Mouse (Mus musculus) midbrain, embryonic 10.5 days (tissue): ENCODE measurements at regions not wholly inside any gene's neighbourhood (a gene's known extent, or its start where the extent isn't known, plus 50 kb on each side); places are given as distances from the start of the nearest gene placed in this dataset.

Source experiments
- DNase-seq: peaks from one replicate; pipeline ENCODE4 v3.0.0-alpha.2; 2017; ENCODE audit warnings: low spot score
- H3K27ac ChIP-seq: fragments of 300-500 bp; sonication (generic); replicated peaks from 2 replicates; pipeline ENCODE4 v1.5.1; 2016; ENCODE audit warnings: mild to moderate bottlenecking
- H3K27me3 ChIP-seq: fragments of 300-500 bp; sonication (generic); 2 replicates; pipeline ENCODE4 v1.6.1; 2016; ENCODE audit warnings: low read depth, mild to moderate bottlenecking; ENCODE audit not compliant: poor library complexity, severe bottlenecking
- H3K36me3 ChIP-seq: fragments of 300-500 bp; sonication (generic); 2 replicates; pipeline ENCODE4 v1.6.1; 2016; ENCODE audit warnings: mild to moderate bottlenecking, moderate library complexity
- H3K4me1 ChIP-seq: fragments of 300-500 bp; sonication (generic); 2 replicates; pipeline ENCODE4 v1.6.1; 2016
- H3K4me3 ChIP-seq: fragments of 300-500 bp; sonication (generic); 2 replicates; pipeline ENCODE4 v1.5.1; 2016; ENCODE audit warnings: mild to moderate bottlenecking, moderate library complexity
- H3K9me3 ChIP-seq: fragments of 300-500 bp; sonication (generic); replicated peaks from 2 replicates; pipeline ENCODE4 v1.6.1; 2016; ENCODE audit warnings: mild to moderate bottlenecking
- WGBS: fragments of 180-500 bp; shearing (Covaris S2); methylation state at CpG from one replicate; pipeline ENCODE4 v1.1.7; 2016; 5-methylcytosine and 5-hydroxymethylcytosine counted together

- no peaks in the 10 kb centered on the region for H3K36me3 ChIP-seq
- no peak for DNase-seq
- 0 out of 2 replicates have a peak, but pooled peaks cover 4% of the 10 kb centered on the region for H3K9me3 ChIP-seq
- no peaks in the 10 kb centered on the region for H3K27me3 ChIP-seq
- no peak overlapping the region for H3K27ac ChIP-seq
- no peak overlapping the region for H3K4me3 ChIP-seq
- WGBS, result 73% methylated on average over 7 of the region's 7 CpGs
- H3K4me1 ChIP-seq, result peaks cover 11% of the 10 kb centered on the region
Measured at GRCm38 (mm10) chr19:26508616-26509015, 96.2 kb upstream of the Smarca2 start.

GRCm38 (mm10) chr19:26509240-26509639 is 95.6 kb upstream of the Smarca2 start:
- Histone ChIP-seq H3K36me3 (no peaks in the 10 kb centered on the region), H3K27ac (no peak overlapping the region), H3K4me1 (peaks cover 11% of the 10 kb centered on the region), H3K9me3 (0 out of 2 replicates have a peak, but pooled peaks cover 4% of the 10 kb centered on the region), H3K4me3 (no peak overlapping the region), H3K27me3 (no peaks in the 10 kb centered on the region)
- DNase-seq, result no peak
- WGBS, result 92% methylated on average over 2 of the region's 2 CpGs

- no peak overlapping the region for H3K4me3 ChIP-seq
- WGBS, result 78% methylated on average over 12 of the region's 12 CpGs
- H3K4me1 ChIP-seq, result peaks cover 11% of the 10 kb centered on the region
- H3K36me3 ChIP-seq, result no peaks in the 10 kb centered on the region
- H3K27me3 ChIP-seq, result no peaks in the 10 kb centered on the region
- H3K9me3 ChIP-seq, result 0 out of 2 replicates have a peak, but pooled peaks cover 4% of the 10 kb centered on the region
- no peak for DNase-seq
- H3K27ac ChIP-seq, result no peak overlapping the region; the same call in 1 of the 2 replicates
Measured at GRCm38 (mm10) chr19:26510185-26510584, 94.7 kb upstream of the Smarca2 start.

GRCm38 (mm10) chr19:26510887-26511286 is 94.0 kb upstream of the Smarca2 start:
- Histone ChIP-seq H3K36me3 (no peaks in the 10 kb centered on the region), H3K27ac (no peak overlapping the region), H3K9me3 (no peaks in the 10 kb centered on the region), H3K4me3 (no peak overlapping the region), H3K4me1 (peaks cover 11% of the 10 kb centered on the region), H3K27me3 (no peaks in the 10 kb centered on the region)
- no peak for DNase-seq
- WGBS, result 83% methylated on average over 3 of the region's 3 CpGs

GRCm38 (mm10) chr19:26511756-26512155 is 93.1 kb upstream of the Smarca2 start:
- WGBS, result 79% methylated on average over 6 of the region's 6 CpGs

GRCm38 (mm10) chr19:26524583-26524982 is 80.3 kb upstream of the Smarca2 start:
- H3K27ac ChIP-seq, result no peak overlapping the region
- H3K27me3 ChIP-seq, result no peaks in the 10 kb centered on the region; the same call in 1 of the 2 replicates
- no peak overlapping the region for H3K4me3 ChIP-seq
- no peak for DNase-seq
- WGBS, result 90% methylated on average over 3 of the region's 3 CpGs
- peaks cover 12% of the 10 kb centered on the region for H3K4me1 ChIP-seq
- H3K9me3 ChIP-seq, result no peaks in the 10 kb centered on the region
- no peaks in the 10 kb centered on the region for H3K36me3 ChIP-seq

More at GRCm38 (mm10) chr19:26511756-26512155, 93.1 kb upstream of the Smarca2 start:
- Histone ChIP-seq H3K36me3 (no peaks in the 10 kb centered on the region), H3K4me3 (no peak overlapping the region), H3K27me3 (no peaks in the 10 kb centered on the region), H3K9me3 (no peaks in the 10 kb centered on the region), H3K4me1 (peaks cover 11% of the 10 kb centered on the region), H3K27ac (no peak overlapping the region; the same call in 1 of the 2 replicates)
- DNase-seq, result no peak

GRCm38 (mm10) chr19:26531390-26531789 is 73.5 kb upstream of the Smarca2 start:
- WGBS, result 84% methylated on average over 4 of the region's 4 CpGs
- no peaks in the 10 kb centered on the region for H3K9me3 ChIP-seq
- H3K4me3 ChIP-seq, result no peak overlapping the region
- no peaks in the 10 kb centered on the region for H3K4me1 ChIP-seq
- no peak for DNase-seq
- H3K27ac ChIP-seq, result no peak overlapping the region
- H3K27me3 ChIP-seq, result no peaks in the 10 kb centered on the region
- no peaks in the 10 kb centered on the region for H3K36me3 ChIP-seq

GRCm38 (mm10) chr19:26532509-26532908 is 72.3 kb upstream of the Smarca2 start:
- H3K9me3 ChIP-seq, result no peaks in the 10 kb centered on the region
- H3K36me3 ChIP-seq, result no peaks in the 10 kb centered on the region
- H3K27ac ChIP-seq, result no peak overlapping the region
- no peaks in the 10 kb centered on the region for H3K4me1 ChIP-seq
- 82% methylated on average over 6 of the region's 6 CpGs for WGBS
- DNase-seq, result no peak
- H3K4me3 ChIP-seq, result no peak overlapping the region
- no peaks in the 10 kb centered on the region for H3K27me3 ChIP-seq

- no peak overlapping the region for H3K27ac ChIP-seq
- H3K4me3 ChIP-seq, result no peak overlapping the region
- 72% methylated on average over 3 of the region's 3 CpGs for WGBS
- H3K4me1 ChIP-seq, result no peaks in the 10 kb centered on the region; the same call in 1 of the 2 replicates
- no peaks in the 10 kb centered on the region for H3K36me3 ChIP-seq
- H3K27me3 ChIP-seq, result no peaks in the 10 kb centered on the region
- DNase-seq, result no peak
- H3K9me3 ChIP-seq, result peaks cover 8% of the 10 kb centered on the region
Measured at GRCm38 (mm10) chr19:26545671-26546070, 59.2 kb upstream of the Smarca2 start.

GRCm38 (mm10) chr19:26547522-26547921 is 57.3 kb upstream of the Smarca2 start:
- Histone ChIP-seq H3K36me3 (no peaks in the 10 kb centered on the region), H3K4me1 (no peaks in the 10 kb centered on the region; the same call in 1 of the 2 replicates), H3K4me3 (no peak overlapping the region), H3K27ac (no peak overlapping the region), H3K27me3 (no peaks in the 10 kb centered on the region), H3K9me3 (peaks cover 3% of the 10 kb centered on the region; the same call in 1 of the 2 replicates)
- DNase-seq, result no peak
- 91% methylated on average over 6 of the region's 6 CpGs for WGBS

- no peak for DNase-seq
- no peaks in the 10 kb centered on the region; the same call in 1 of the 2 replicates for H3K4me1 ChIP-seq
- H3K27ac ChIP-seq, result no peak overlapping the region
- H3K4me3 ChIP-seq, result no peak overlapping the region
- H3K36me3 ChIP-seq, result no peaks in the 10 kb centered on the region
- whole genome bisulfite sequencing, result 86% methylated on average over 14 of the region's 14 CpGs
- no peaks in the 10 kb centered on the region for H3K9me3 ChIP-seq
- no peaks in the 10 kb centered on the region for H3K27me3 ChIP-seq
Measured at GRCm38 (mm10) chr19:26548562-26549270, 56.1 kb upstream of the Smarca2 start.

GRCm38 (mm10) chr19:26550299-26550698 is 54.6 kb upstream of the Smarca2 start:
- H3K4me3 ChIP-seq, result no peak overlapping the region
- no peak overlapping the region for H3K27ac ChIP-seq
- H3K27me3 ChIP-seq, result no peaks in the 10 kb centered on the region
- WGBS, result 51% methylated on average over 5 of the region's 5 CpGs
- H3K36me3 ChIP-seq, result no peaks in the 10 kb centered on the region
- H3K4me1 ChIP-seq, result no peaks in the 10 kb centered on the region; the same call in 1 of the 2 replicates
- H3K9me3 ChIP-seq, result no peaks in the 10 kb centered on the region
- DNase-seq, result no peak
